Mouse (Mus musculus): ENCODE measurements at regions not wholly inside any gene's neighbourhood (a gene's known extent, or its start where the extent isn't known, plus 50 kb on each side); places are given as distances from the start of the nearest gene placed in this dataset.

DNA sequence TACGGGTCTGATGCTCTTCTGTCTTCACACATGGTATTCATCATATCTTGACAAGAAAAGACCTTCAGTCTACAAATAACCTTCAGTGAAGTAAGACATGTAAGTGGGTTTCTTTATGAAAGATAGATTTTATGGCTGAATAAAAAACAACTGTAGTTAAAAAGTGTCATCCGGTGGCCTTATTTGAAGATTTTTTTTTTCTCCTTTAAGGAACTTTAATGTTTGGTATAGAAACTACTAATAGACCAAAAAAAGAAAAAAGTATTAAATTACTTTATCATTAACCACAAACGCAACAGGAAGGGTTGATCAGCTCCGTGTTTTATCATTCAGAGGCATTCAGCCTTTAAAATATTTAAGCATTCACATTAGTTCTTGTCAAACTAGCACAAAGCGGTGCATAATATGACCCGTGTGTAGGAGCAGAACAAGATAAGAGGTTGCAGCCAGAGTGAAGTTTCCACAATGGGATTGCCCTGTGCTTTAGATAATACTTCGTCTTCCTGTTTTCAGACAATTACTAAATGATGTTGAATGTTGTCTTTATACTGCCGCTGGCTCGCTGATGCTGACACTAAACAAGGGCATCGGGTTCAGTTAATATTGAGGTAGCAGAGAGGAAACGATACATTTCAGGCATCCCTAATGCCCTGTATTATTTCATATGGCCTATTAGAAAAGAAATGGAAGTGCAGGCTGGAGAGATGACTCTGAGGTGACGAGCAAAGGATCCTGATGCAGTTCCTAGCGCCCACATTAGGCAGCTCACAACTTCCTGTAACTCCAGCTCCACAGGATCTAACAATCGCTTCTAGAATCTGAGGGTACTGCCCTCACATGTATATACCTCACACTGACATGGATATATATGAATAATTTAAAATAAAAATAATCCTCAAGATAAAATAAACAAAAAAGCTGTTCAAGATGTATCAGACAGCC, 244.8 kb downstream of the Rpl36a-ps1 start:
- H3K4me2 ChIP-seq, result no peak overlapping the region
- WGBS, result 49% methylated on average over 14 of the region's 14 CpGs
- DNase-seq (ENCODE audit: low spot score) (no peak), ATAC-seq (replicated peaks; ENCODE audit: low FRiP score) (peak; percentile 69; the same call in 1 of the 2 replicates)
- H3K4me3 ChIP-seq (ENCODE audit: low read depth, low read length), result no peak overlapping the region
- no peaks in the 10 kb centered on the region for H3K4me1 ChIP-seq (replicated peaks; ENCODE audit: control insufficient read depth, insufficient read depth, low read length)
- 0 out of 2 replicates have a peak, but pooled peaks cover 3% of the 10 kb centered on the region for H3K9me3 ChIP-seq (ENCODE audit: control insufficient read depth, low read length)
- H3K36me3 ChIP-seq (ENCODE audit: control insufficient read depth, insufficient read depth, low read length), result no peaks in the 10 kb centered on the region
- H3K27me3 ChIP-seq (replicated peaks; ENCODE audit: control insufficient read depth, insufficient read depth, low read length), result no peaks in the 10 kb centered on the region
- no peak overlapping the region for H3K9ac ChIP-seq (ENCODE audit: low read depth, low read length)
- no peak overlapping the region for H3K27ac ChIP-seq (ENCODE audit: low read depth, low read length)

GRCm38 (mm10) chr14:98747159-98747775, 246.9 kb downstream of the Rpl36a-ps1 start:
- whole genome bisulfite sequencing, result 77% methylated on average over 16 of the region's 16 CpGs

DNA sequence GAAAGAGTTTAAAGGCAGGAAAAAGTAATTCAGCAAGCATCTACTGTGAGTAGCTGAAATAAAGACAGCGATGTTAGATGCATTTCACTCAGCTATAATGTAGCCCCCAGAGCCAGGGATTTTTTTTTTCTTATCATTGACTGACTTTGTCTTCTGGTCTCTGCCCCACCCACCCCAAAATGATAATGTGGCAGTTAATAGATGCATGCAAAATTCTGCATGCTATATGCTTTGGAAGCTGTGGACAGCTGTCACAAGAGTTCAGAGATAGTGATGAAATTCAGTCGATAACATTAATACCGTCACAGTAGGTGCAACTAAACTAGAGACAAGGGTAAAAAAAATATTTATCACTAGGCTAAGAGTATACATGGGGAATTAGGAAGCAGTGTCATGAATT, 263.7 kb downstream of the Rpl36a-ps1 start:
- no peak for ATAC-seq (replicated peaks; ENCODE audit: low FRiP score)
- no peaks in the 10 kb centered on the region for H3K36me3 ChIP-seq (ENCODE audit: control insufficient read depth, insufficient read depth, low read length)
- WGBS, result 83% methylated on average over 3 of the region's 3 CpGs

More at GRCm38 (mm10) chr14:98747159-98747775, 246.9 kb downstream of the Rpl36a-ps1 start:
- Histone ChIP-seq H3K27ac (ENCODE audit: low read depth, low read length) (no peak overlapping the region), H3K27me3 (replicated peaks; ENCODE audit: control insufficient read depth, insufficient read depth, low read length) (no peaks in the 10 kb centered on the region), H3K9ac (ENCODE audit: low read depth, low read length) (no peak overlapping the region), H3K4me3 (ENCODE audit: low read depth, low read length) (no peak overlapping the region), H3K4me2 (no peak overlapping the region), H3K9me3 (ENCODE audit: control insufficient read depth, low read length) (0 out of 2 replicates have a peak, but pooled peaks cover 3% of the 10 kb centered on the region), H3K36me3 (ENCODE audit: control insufficient read depth, insufficient read depth, low read length) (no peaks in the 10 kb centered on the region), H3K4me1 (replicated peaks; ENCODE audit: control insufficient read depth, insufficient read depth, low read length) (no peaks in the 10 kb centered on the region)
- DNase-seq (ENCODE audit: low spot score) (no peak), ATAC-seq (replicated peaks; ENCODE audit: low FRiP score) (no peak)

DNA sequence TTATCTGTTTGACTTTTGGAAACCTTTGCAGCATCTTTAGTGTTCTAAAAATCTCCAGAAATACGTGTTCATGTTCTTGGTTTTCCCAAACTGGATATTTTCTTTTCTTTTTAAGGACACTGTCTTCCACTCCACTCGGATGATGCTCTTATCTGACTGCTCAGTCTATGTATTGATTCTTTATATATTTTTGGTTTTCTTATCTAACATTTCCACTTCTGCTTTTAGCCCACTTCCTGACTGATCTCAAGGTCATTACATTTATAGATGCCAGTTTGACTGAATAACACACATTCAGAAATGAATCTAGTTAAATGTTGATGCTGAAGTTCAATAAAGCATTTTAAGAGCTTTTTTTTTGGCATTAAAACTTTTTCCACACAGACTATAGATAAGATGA, 265.3 kb downstream of the Rpl36a-ps1 start:
- Histone ChIP-seq H3K27ac (ENCODE audit: low read depth, low read length) (no peak overlapping the region), H3K4me2 (no peak overlapping the region), H3K36me3 (ENCODE audit: control insufficient read depth, insufficient read depth, low read length) (no peaks in the 10 kb centered on the region), H3K9ac (ENCODE audit: low read depth, low read length) (no peak overlapping the region), H3K4me1 (replicated peaks; ENCODE audit: control insufficient read depth, insufficient read depth, low read length) (no peaks in the 10 kb centered on the region), H3K9me3 (ENCODE audit: control insufficient read depth, low read length) (no peaks in the 10 kb centered on the region), H3K27me3 (replicated peaks; ENCODE audit: control insufficient read depth, insufficient read depth, low read length) (no peaks in the 10 kb centered on the region), H3K4me3 (ENCODE audit: low read depth, low read length) (no peak overlapping the region)
- WGBS, result 54% methylated on average over 2 of the region's 2 CpGs
- DNase-seq (ENCODE audit: low spot score) (no peak), ATAC-seq (replicated peaks; ENCODE audit: low FRiP score) (no peak)

More for the DNA sequence above, 263.7 kb downstream of the Rpl36a-ps1 start:
- Histone ChIP-seq H3K9me3 (ENCODE audit: control insufficient read depth, low read length) (no peaks in the 10 kb centered on the region), H3K27ac (ENCODE audit: low read depth, low read length) (no peak overlapping the region), H3K4me2 (no peak overlapping the region), H3K9ac (ENCODE audit: low read depth, low read length) (no peak overlapping the region), H3K4me1 (replicated peaks; ENCODE audit: control insufficient read depth, insufficient read depth, low read length) (no peaks in the 10 kb centered on the region), H3K27me3 (replicated peaks; ENCODE audit: control insufficient read depth, insufficient read depth, low read length) (no peaks in the 10 kb centered on the region), H3K4me3 (ENCODE audit: low read depth, low read length) (no peak overlapping the region)
- DNase-seq (ENCODE audit: low spot score), result no peak

GRCm38 (mm10) chr14:98722481-98722880, 271.6 kb downstream of the Rpl36a-ps1 start:
- H3K9me3 ChIP-seq (ENCODE audit: control insufficient read depth, low read length), result no peaks in the 10 kb centered on the region
- H3K27me3 ChIP-seq (replicated peaks; ENCODE audit: control insufficient read depth, insufficient read depth, low read length), result no peaks in the 10 kb centered on the region
- WGBS, result 76% methylated on average over 9 of the region's 9 CpGs
- H3K4me2 ChIP-seq, result no peak overlapping the region
- H3K9ac ChIP-seq (ENCODE audit: low read depth, low read length), result no peak overlapping the region
- DNase-seq (ENCODE audit: low spot score) (no peak), ATAC-seq (replicated peaks; ENCODE audit: low FRiP score) (no peak)
- H3K27ac ChIP-seq (ENCODE audit: low read depth, low read length), result no peak overlapping the region
- no peaks in the 10 kb centered on the region for H3K4me1 ChIP-seq (replicated peaks; ENCODE audit: control insufficient read depth, insufficient read depth, low read length)
- no peaks in the 10 kb centered on the region for H3K36me3 ChIP-seq (ENCODE audit: control insufficient read depth, insufficient read depth, low read length)
- H3K4me3 ChIP-seq (ENCODE audit: low read depth, low read length), result no peak overlapping the region

DNA sequence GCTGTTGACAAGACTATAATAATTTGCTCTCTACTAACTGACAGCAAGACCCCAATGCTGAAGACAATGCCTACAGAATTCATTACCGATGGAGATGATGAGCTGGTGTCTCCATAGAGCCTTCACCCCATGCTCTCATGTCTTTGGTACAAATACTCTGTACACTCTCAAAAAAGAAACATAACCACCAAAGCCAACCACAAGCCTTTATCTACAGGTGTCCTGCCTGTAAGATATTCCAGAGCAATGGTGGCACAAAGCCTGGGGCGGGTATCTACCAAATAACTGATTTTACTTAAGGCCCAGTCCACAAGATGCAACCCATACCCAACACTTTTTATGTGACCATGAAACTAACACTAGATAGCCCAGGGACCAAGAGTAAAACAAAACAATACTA, 273.1 kb downstream of the Rpl36a-ps1 start:
- no peak overlapping the region for H3K27ac ChIP-seq (ENCODE audit: low read depth, low read length)
- H3K4me2 ChIP-seq, result no peak overlapping the region
- H3K4me1 ChIP-seq (replicated peaks; ENCODE audit: control insufficient read depth, insufficient read depth, low read length), result no peaks in the 10 kb centered on the region
- ATAC-seq (replicated peaks; ENCODE audit: low FRiP score) (no peak), DNase-seq (ENCODE audit: low spot score) (no peak)
- no peaks in the 10 kb centered on the region for H3K9me3 ChIP-seq (ENCODE audit: control insufficient read depth, low read length)
- H3K36me3 ChIP-seq (ENCODE audit: control insufficient read depth, insufficient read depth, low read length), result no peaks in the 10 kb centered on the region
- no peak overlapping the region for H3K4me3 ChIP-seq (ENCODE audit: low read depth, low read length)
- 81% methylated on average over 2 of the region's 2 CpGs for WGBS
- no peaks in the 10 kb centered on the region for H3K27me3 ChIP-seq (replicated peaks; ENCODE audit: control insufficient read depth, insufficient read depth, low read length)
- H3K9ac ChIP-seq (ENCODE audit: low read depth, low read length), result no peak overlapping the region

- DNase-seq (ENCODE audit: low spot score) (no peak), ATAC-seq (replicated peaks; ENCODE audit: low FRiP score) (no peak)
- H3K27me3 ChIP-seq (replicated peaks; ENCODE audit: control insufficient read depth, insufficient read depth, low read length), result no peaks in the 10 kb centered on the region
- H3K27ac ChIP-seq (ENCODE audit: low read depth, low read length), result no peak overlapping the region
- H3K4me1 ChIP-seq (replicated peaks; ENCODE audit: control insufficient read depth, insufficient read depth, low read length), result no peaks in the 10 kb centered on the region
- no peaks in the 10 kb centered on the region for H3K36me3 ChIP-seq (ENCODE audit: control insufficient read depth, insufficient read depth, low read length)
- H3K4me2 ChIP-seq, result no peak overlapping the region
- H3K9me3 ChIP-seq (ENCODE audit: control insufficient read depth, low read length), result no peaks in the 10 kb centered on the region
- no peak overlapping the region for H3K9ac ChIP-seq (ENCODE audit: low read depth, low read length)
- H3K4me3 ChIP-seq (ENCODE audit: low read depth, low read length), result no peak overlapping the region
- WGBS, result 84% methylated on average over 2 of the region's 2 CpGs
Observed at GRCm38 (mm10) chr14:98708045-98708444, 286.1 kb downstream of the Rpl36a-ps1 start.

GRCm38 (mm10) chr14:98707574-98707973, 286.5 kb downstream of the Rpl36a-ps1 start:
- 90% methylated on average over 4 of the region's 4 CpGs for WGBS
- no peak overlapping the region for H3K4me2 ChIP-seq
- H3K4me3 ChIP-seq (ENCODE audit: low read depth, low read length), result no peak overlapping the region
- no peak overlapping the region for H3K27ac ChIP-seq (ENCODE audit: low read depth, low read length)
- no peaks in the 10 kb centered on the region for H3K36me3 ChIP-seq (ENCODE audit: control insufficient read depth, insufficient read depth, low read length)
- ATAC-seq (replicated peaks; ENCODE audit: low FRiP score) (no peak), DNase-seq (ENCODE audit: low spot score) (no peak)
- H3K27me3 ChIP-seq (replicated peaks; ENCODE audit: control insufficient read depth, insufficient read depth, low read length), result no peaks in the 10 kb centered on the region
- no peaks in the 10 kb centered on the region for H3K9me3 ChIP-seq (ENCODE audit: control insufficient read depth, low read length)
- H3K4me1 ChIP-seq (replicated peaks; ENCODE audit: control insufficient read depth, insufficient read depth, low read length), result no peaks in the 10 kb centered on the region
- no peak overlapping the region for H3K9ac ChIP-seq (ENCODE audit: low read depth, low read length)

Data from liver, embryonic 11.5 days (tissue).